Comparison of ENCODE assay signal across 8 mouse cellular contexts in the genomic region with DNA sequence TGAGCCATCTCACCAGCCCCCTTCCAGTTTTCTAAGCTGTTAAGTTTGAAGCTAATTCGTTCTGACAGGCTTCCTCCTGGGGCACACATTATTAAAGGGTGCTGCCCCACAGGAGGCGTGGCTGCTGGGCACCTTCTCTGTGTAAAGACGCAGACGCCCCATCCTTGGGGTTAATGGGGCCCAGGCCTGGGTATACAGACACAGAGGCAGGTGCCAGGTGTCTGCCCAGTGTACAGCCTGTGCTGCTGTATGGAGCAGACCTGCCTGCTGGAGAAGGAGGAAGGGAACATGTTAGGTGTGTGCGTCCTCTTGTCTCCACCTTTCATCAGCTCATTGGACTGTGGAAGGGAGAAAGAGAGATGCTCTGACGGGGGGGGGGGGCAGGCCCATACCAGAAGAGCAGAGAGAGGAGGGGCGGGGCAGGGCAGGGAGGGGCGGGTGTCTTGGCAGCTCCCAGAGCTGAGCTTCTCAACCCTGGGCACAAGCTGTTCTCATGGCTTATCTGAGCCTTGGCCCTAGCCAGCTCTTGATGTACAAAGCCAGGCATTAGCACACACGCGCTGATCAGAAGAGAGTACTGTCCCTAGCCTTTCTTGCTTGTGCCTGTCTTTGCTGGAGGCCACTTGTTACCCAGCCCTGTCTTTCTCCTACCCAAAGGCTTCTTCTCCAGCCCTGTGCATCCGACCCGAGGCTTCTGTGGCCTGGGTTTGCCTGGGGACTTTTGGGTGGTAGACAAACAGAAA. TPM values are rescaled to one million over a fixed set of nuclear protein-coding genes. Genes with fewer than 3 reads are reported as not detected.
DNase-seq lines count a peak whose midpoint lies in the region; ATAC-seq and TF ChIP-seq lines count a peak whose summit lies in the region.
"Had no signal": no experiment of that assay in that cellular context is flagged by ENCODE, and none has a peak within 500 bp of the region (broad histone marks: within the 10 kb centered on the region; RNA-seq: fewer than 3 reads in every experiment).

No protein-coding gene starts in this region.

- no peaks in the 10 kb centered on the region for H3K4me1 ChIP-seq in liver, embryonic 12.5 days
- no peaks in the 10 kb centered on the region; the same call in 1 of the 2 replicates for H3K4me1 ChIP-seq in liver, embryonic 11.5 days (replicated peaks; ENCODE audit: control insufficient read depth, insufficient read depth, low read length)
- peaks cover 18% of the 10 kb centered on the region; the same call in 1 of the 2 replicates for H3K4me1 ChIP-seq in forebrain, embryonic 10.5 days

- ATAC-seq in liver, embryonic 12.5 days: 0 out of 2 replicates have a peak, but pooled peaks have one; percentile 35
- ATAC-seq in liver, embryonic 11.5 days (replicated peaks; ENCODE audit: low FRiP score): no peak

- DNase-seq in liver, embryonic 11.5 days (ENCODE audit: low spot score): no peak
- peak; percentile 49 for DNase-seq in c-Kit-negative CD71-positive TER-119-positive erythroid progenitor cells, embryonic 14.5 days (ENCODE audit: low read depth, low spot score)
- DNase-seq in cerebellum, postnatal 25 days: peak; percentile 65 to 74
- peak; percentile 88 for DNase-seq in retina, postnatal 1 day
- no peak for DNase-seq in layer of hippocampus, adult 2 months (ENCODE audit: low spot score in 2 of 2)
- no peak for DNase-seq in forebrain, embryonic 10.5 days (ENCODE audit: extremely low spot score, low spot score)
- DNase-seq: layer of hippocampus, adult 9-11 months had no signal

- H3K27ac ChIP-seq in liver, embryonic 12.5 days: no peak overlapping the region
- no peak overlapping the region for H3K27ac ChIP-seq in liver, embryonic 11.5 days (ENCODE audit: low read depth, low read length)
- no peak overlapping the region for H3K27ac ChIP-seq in layer of hippocampus, adult 2 months
- H3K27ac ChIP-seq in forebrain, embryonic 10.5 days: no peak overlapping the region

- no peak overlapping the region for H3K9ac ChIP-seq in liver, embryonic 12.5 days
- no peak overlapping the region for H3K9ac ChIP-seq in liver, embryonic 11.5 days (ENCODE audit: low read depth, low read length)

- H3K4me2 ChIP-seq in liver, embryonic 12.5 days: no peak overlapping the region
- no peak overlapping the region for H3K4me2 ChIP-seq in liver, embryonic 11.5 days

- no peak for TF ChIP-seq CTCF in layer of hippocampus, adult 2 months (conservative IDR thresholded peaks at IDR 0.05)

- H3K4me3 ChIP-seq in liver, embryonic 12.5 days: no peak overlapping the region
- H3K4me3 ChIP-seq in liver, embryonic 11.5 days (ENCODE audit: low read depth, low read length): no peak overlapping the region
- H3K4me3 ChIP-seq in layer of hippocampus, adult 2 months: no peak overlapping the region
- H3K4me3 ChIP-seq in forebrain, embryonic 10.5 days: no peak overlapping the region

- H3K36me3 ChIP-seq in liver, embryonic 12.5 days: no peaks in the 10 kb centered on the region
- no peaks in the 10 kb centered on the region for H3K36me3 ChIP-seq in liver, embryonic 11.5 days (ENCODE audit: control insufficient read depth, insufficient read depth, low read length)
- H3K36me3 ChIP-seq in forebrain, embryonic 10.5 days (replicated peaks): no peaks in the 10 kb centered on the region

- H3K9me3 ChIP-seq in liver, embryonic 12.5 days (replicated peaks): no peaks in the 10 kb centered on the region
- no peaks in the 10 kb centered on the region for H3K9me3 ChIP-seq in liver, embryonic 11.5 days (ENCODE audit: control insufficient read depth, low read length)
- no peaks in the 10 kb centered on the region for H3K9me3 ChIP-seq in forebrain, embryonic 10.5 days

- peaks cover 36% of the 10 kb centered on the region for H3K27me3 ChIP-seq in liver, embryonic 12.5 days (replicated peaks)
- H3K27me3 ChIP-seq in liver, embryonic 11.5 days (replicated peaks; ENCODE audit: control insufficient read depth, insufficient read depth, low read length): peaks cover 2% of the 10 kb centered on the region; the same call in 1 of the 2 replicates
- H3K27me3 ChIP-seq in forebrain, embryonic 10.5 days (ENCODE audit: poor library complexity, severe bottlenecking): no peaks in the 10 kb centered on the region

- 56% methylated on average over 12 of the region's 12 CpGs for WGBS in liver, embryonic 12.5 days (ENCODE audit: insufficient replicate concordance)
- 62% methylated on average over 11 of the region's 12 CpGs for WGBS in liver, embryonic 11.5 days
- WGBS in forebrain, embryonic 10.5 days: 71% methylated on average over 11 of the region's 12 CpGs

RNA-seq across cellular contexts. Expression of a gene that starts 32.6 kb away (rescaled TPM):
- polyA plus RNA-seq in liver, embryonic 12.5 days (2016; fragmentation: Nextera tagmentation; extraction: Ambion mirVana): 34.1 and 36.2 TPM in 2 replicates
- polyA plus RNA-seq in liver, embryonic 11.5 days (2014; fragmentation: Nextera tagmentation; extraction: Ambion mirVana): 52.8 and 54.0 TPM in 2 replicates
- total RNA-seq in layer of hippocampus, adult 2 months (2021): 10 to 100 TPM; 28.5 to 36.2 TPM
- 74.4 and 76.8 TPM in 2 replicates for polyA plus RNA-seq in forebrain, embryonic 10.5 days (2016; fragmentation: Nextera tagmentation; extraction: Ambion mirVana)

RNA-seq across cellular contexts. Expression of a gene that starts 45.5 kb away (rescaled TPM):
- polyA plus RNA-seq in liver, embryonic 12.5 days (2016; fragmentation: Nextera tagmentation; extraction: Ambion mirVana): 52.6 and 58.9 TPM in 2 replicates
- 58.2 and 61.5 TPM in 2 replicates for polyA plus RNA-seq in liver, embryonic 11.5 days (2014; fragmentation: Nextera tagmentation; extraction: Ambion mirVana)
- 10 to 100 TPM; 66.5 to 68.7 TPM for total RNA-seq in layer of hippocampus, adult 2 months (2021)
- 27.4 and 30.5 TPM in 2 replicates for polyA plus RNA-seq in forebrain, embryonic 10.5 days (2016; fragmentation: Nextera tagmentation; extraction: Ambion mirVana)

Comparison
In these comparisons a context has a peak if more than half of its experiments do, and no peak if none do; other contexts are left out.
1. DNase-seq: peak in c-Kit-negative CD71-positive TER-119-positive erythroid progenitor cells, embryonic 14.5 days (single experiment), cerebellum, postnatal 25 days (2 of 2) and retina, postnatal 1 day (single experiment); none in liver, embryonic 11.5 days (single experiment), layer of hippocampus, adult 2 months (0 of 2) and forebrain, embryonic 10.5 days (single experiment).